Mouse (Mus musculus): ENCODE data around the gene Rapgef5.

The Rapgef5 gene

GRCm38 (mm10) chr12:117516179-117516578 is at the start of gene Rapgef5:
Rapgef5 (plus strand) TSS chr12:117516479.
- no peak for DNase-seq (ENCODE audit: low read depth, low spot score)

GRCm38 (mm10) chr12:117468329-117468728 is 48.0 kb upstream of the Rapgef5 start:
- DNase-seq (ENCODE audit: low read depth, low spot score) = no peak

- DNase-seq (ENCODE audit: low read depth, low spot score) = no peak
These were observed 37.3 kb upstream of the Rapgef5 start for GRCm38 (mm10) chr12:117479014-117479413.

- no peak for DNase-seq (ENCODE audit: low read depth, low spot score)
These were observed 36.6 kb upstream of the Rapgef5 start for GRCm38 (mm10) chr12:117479680-117480079.

GRCm38 (mm10) chr12:117480958-117481357 is 35.3 kb upstream of the Rapgef5 start:
- DNase-seq (ENCODE audit: low read depth, low spot score) = no peak

GRCm38 (mm10) chr12:117482665-117483064 is 33.6 kb upstream of the Rapgef5 start:
- DNase-seq (ENCODE audit: low read depth, low spot score) = peak; percentile 86

GRCm38 (mm10) chr12:117486118-117487057 is 29.9 kb upstream of the Rapgef5 start:
- DNase-seq (ENCODE audit: low read depth, low spot score) = no peak

- DNase-seq (ENCODE audit: low read depth, low spot score) = no peak
These were observed 19.6 kb upstream of the Rapgef5 start for GRCm38 (mm10) chr12:117496501-117497176.

- DNase-seq (ENCODE audit: low read depth, low spot score) = no peak
These were observed 18.9 kb upstream of the Rapgef5 start for GRCm38 (mm10) chr12:117497361-117497760.

- DNase-seq (ENCODE audit: low read depth, low spot score) = no peak
These were observed 17.0 kb upstream of the Rapgef5 start for GRCm38 (mm10) chr12:117499242-117499641.

GRCm38 (mm10) chr12:117501180-117501579 is 15.1 kb upstream of the Rapgef5 start:
- peak; percentile 89 for DNase-seq (ENCODE audit: low read depth, low spot score)

GRCm38 (mm10) chr12:117502834-117503233 is 13.4 kb upstream of the Rapgef5 start:
- DNase-seq (ENCODE audit: low read depth, low spot score) = no peak

GRCm38 (mm10) chr12:117505163-117505562 is 11.1 kb upstream of the Rapgef5 start:
- DNase-seq (ENCODE audit: low read depth, low spot score) = no peak

- no peak for DNase-seq (ENCODE audit: low read depth, low spot score)
These were observed 8.5 kb upstream of the Rapgef5 start for GRCm38 (mm10) chr12:117507772-117508171.

GRCm38 (mm10) chr12:117509919-117510318 is 6.4 kb upstream of the Rapgef5 start:
- DNase-seq (ENCODE audit: low read depth, low spot score) = no peak

GRCm38 (mm10) chr12:117512468-117512867 is 3.8 kb upstream of the Rapgef5 start:
- no peak for DNase-seq (ENCODE audit: low read depth, low spot score)

- DNase-seq (ENCODE audit: low read depth, low spot score) = no peak
These were observed 2.9 kb upstream of the Rapgef5 start for GRCm38 (mm10) chr12:117513150-117513932.

GRCm38 (mm10) chr12:117517275-117517936 is 1.1 kb downstream of the Rapgef5 start:
- DNase-seq (ENCODE audit: low read depth, low spot score) = no peak

- no peak for DNase-seq (ENCODE audit: low read depth, low spot score)
These were observed 8.2 kb downstream of the Rapgef5 start for GRCm38 (mm10) chr12:117524311-117525013.

- DNase-seq (ENCODE audit: low read depth, low spot score) = peak; percentile 79
These were observed 11.6 kb downstream of the Rapgef5 start for GRCm38 (mm10) chr12:117527889-117528288.

Data from telencephalon, adult 2 months (tissue).